Mouse (Mus musculus): ENCODE measurements around the gene Ppp1r26. TPM values are rescaled to one million over a fixed set of nuclear protein-coding genes. Genes with fewer than 3 reads are reported as not detected.

The Ppp1r26 gene
- total RNA-seq, 2 experiments from 2014 or later: 1.5 to 2.7 TPM

GRCm38 (mm10) chr2:28483861-28484260 lies 37.3 kb downstream of the Ppp1r26 start:
- no peak for DNase-seq
- intact Hi-C loops (cut with DNase I; ENCODE audit: low total_unique reads): no loop called here

GRCm38 (mm10) chr2:28494521-28494920 lies 47.9 kb downstream of the Ppp1r26 start:
- no peak for DNase-seq

GRCm38 (mm10) chr2:28495207-28495756 lies 48.7 kb downstream of the Ppp1r26 start:
- intact Hi-C loops (cut with DNase I; ENCODE audit: low total_unique reads): no loop called here
- no peak for DNase-seq

More at GRCm38 (mm10) chr2:28494521-28494920, 47.9 kb downstream of the Ppp1r26 start:
- intact Hi-C loops (cut with DNase I; ENCODE audit: low total_unique reads): no loop called here

- DNase-seq: no peak
- intact Hi-C loops (cut with DNase I; ENCODE audit: low total_unique reads): no loop called here
Measured at GRCm38 (mm10) chr2:28495801-28496595, 49.4 kb downstream of the Ppp1r26 start.

- intact Hi-C loops (cut with DNase I; ENCODE audit: low total_unique reads): no loop called here
- no peak for DNase-seq
Measured at GRCm38 (mm10) chr2:28496671-28497070, 50.1 kb downstream of the Ppp1r26 start, which contains the start of gene Gbgt1. Gene Gbgt1 (plus strand): TSS chr2:28496891.

GRCm38 (mm10) chr2:28497561-28497960 lies 51.0 kb downstream of the Ppp1r26 start:
- intact Hi-C loops (cut with DNase I; ENCODE audit: low total_unique reads): no loop called here
- no peak for DNase-seq

- intact Hi-C loops (cut with DNase I; ENCODE audit: low total_unique reads): no loop called here
- no peak for DNase-seq
Measured at GRCm38 (mm10) chr2:28498431-28498830, 51.8 kb downstream of the Ppp1r26 start.

GRCm38 (mm10) chr2:28502987-28503386 lies 56.4 kb downstream of the Ppp1r26 start:
- no peak for DNase-seq
- intact Hi-C loops (cut with DNase I; ENCODE audit: low total_unique reads): no loop called here

GRCm38 (mm10) chr2:28504676-28505075 lies 58.1 kb downstream of the Ppp1r26 start:
- intact Hi-C loops (cut with DNase I; ENCODE audit: low total_unique reads): no loop called here
- no peak for DNase-seq

Other genes starting within 250 kb of the Ppp1r26 start
- gene 1700007K13Rik, start 19.5 kb downstream of the Ppp1r26 start, total RNA-seq (2021): under 1 TPM in 1 of 2 experiments, not detected in 1; 0.55 TPM
- gene Mrps2, start 21.3 kb downstream of the Ppp1r26 start, total RNA-seq (2021): 10 to 100 TPM; 25.3 to 28.5 TPM
- gene Gbgt1, start 50.1 kb downstream of the Ppp1r26 start, total RNA-seq (2021): 1 to 10 TPM; 1.7 to 1.9 TPM
- under 1 TPM in 1 of 2 experiments, not detected in 1; 0.90 TPM for gene Gm10134, start 59.3 kb downstream of the Ppp1r26 start, total RNA-seq (2021)
- 10 to 100 TPM; 17.1 to 25.3 TPM for gene Ralgds, start 66.3 kb downstream of the Ppp1r26 start, total RNA-seq (2021)
- gene Cel, start 116.6 kb downstream of the Ppp1r26 start, total RNA-seq (2021): not detected
- gene Gtf3c5, start 137.0 kb downstream of the Ppp1r26 start, total RNA-seq (2021): 1 to 10 TPM; 7.1 to 7.4 TPM
- gene Gfi1b, start 175.2 kb downstream of the Ppp1r26 start, total RNA-seq (2021): not detected
- gene Tsc1, start 194.4 kb downstream of the Ppp1r26 start, total RNA-seq (2021): 10 to 100 TPM; 16.5 to 19.5 TPM

Measured in gastrocnemius, postnatal 14 days (tissue).